Mouse (Mus musculus): ENCODE data around the gene Gdpgp1. TPM values are rescaled to one million over a fixed set of nuclear protein-coding genes. Genes with fewer than 3 reads are reported as not detected.

Gene Gdpgp1
- polyA plus RNA-seq, 1 experiment from 2014 or later, result 3.8 TPM

Other genes starting within 250 kb of the Gdpgp1 start
- 16.9 and 18.9 TPM in 2 replicates for gene Zfp710, start 208.1 kb upstream of the Gdpgp1 start, polyA plus RNA-seq (2015; fragmentation: Nextera tagmentation; extraction: Ambion mirVana)
- 546 and 644 TPM in 2 replicates for gene Idh2, start 117.5 kb upstream of the Gdpgp1 start, polyA plus RNA-seq (2015; fragmentation: Nextera tagmentation; extraction: Ambion mirVana)
- gene Sema4b, start 46.0 kb upstream of the Gdpgp1 start, polyA plus RNA-seq (2015; fragmentation: Nextera tagmentation; extraction: Ambion mirVana), result 16.5 and 18.1 TPM in 2 replicates
- 62.5 and 69.4 TPM in 2 replicates for gene Cib1, start 52 bp upstream of the Gdpgp1 start, polyA plus RNA-seq (2015; fragmentation: Nextera tagmentation; extraction: Ambion mirVana)
- 0.73 and 1.1 TPM in 2 replicates for gene Ttll13, start 13.5 kb downstream of the Gdpgp1 start, polyA plus RNA-seq (2015; fragmentation: Nextera tagmentation; extraction: Ambion mirVana)
- 48.7 and 49.2 TPM in 2 replicates for gene Ngrn, start 28.4 kb downstream of the Gdpgp1 start, polyA plus RNA-seq (2015; fragmentation: Nextera tagmentation; extraction: Ambion mirVana)
- gene Vps33b, start 36.8 kb downstream of the Gdpgp1 start, polyA plus RNA-seq (2015; fragmentation: Nextera tagmentation; extraction: Ambion mirVana), result 11.8 and 12.3 TPM in 2 replicates
- gene Prc1, start 61.6 kb downstream of the Gdpgp1 start, polyA plus RNA-seq (2015; fragmentation: Nextera tagmentation; extraction: Ambion mirVana), result 103 and 116 TPM in 2 replicates
- 8.0 and 9.5 TPM in 2 replicates for gene Rccd1, start 91.6 kb downstream of the Gdpgp1 start, polyA plus RNA-seq (2015; fragmentation: Nextera tagmentation; extraction: Ambion mirVana)
- gene Unc45a, start 108.1 kb downstream of the Gdpgp1 start, polyA plus RNA-seq (2015; fragmentation: Nextera tagmentation; extraction: Ambion mirVana), result 51.4 and 51.7 TPM in 2 replicates
- gene Hddc3, start 110.2 kb downstream of the Gdpgp1 start, polyA plus RNA-seq (2015; fragmentation: Nextera tagmentation; extraction: Ambion mirVana), result 18.4 and 19.4 TPM in 2 replicates
- gene Man2a2, start 138.5 kb downstream of the Gdpgp1 start, polyA plus RNA-seq (2015; fragmentation: Nextera tagmentation; extraction: Ambion mirVana), result 15.7 and 17.6 TPM in 2 replicates
- gene Fes, start 155.1 kb downstream of the Gdpgp1 start, polyA plus RNA-seq (2015; fragmentation: Nextera tagmentation; extraction: Ambion mirVana), result 14.8 and 15.8 TPM in 2 replicates
- gene Furin, start 172.6 kb downstream of the Gdpgp1 start, polyA plus RNA-seq (2015; fragmentation: Nextera tagmentation; extraction: Ambion mirVana), result 12.8 and 13.7 TPM in 2 replicates